Mouse (Mus musculus) thymus, postnatal 0 days (tissue): ENCODE data around the gene Cpa3. TPM values are rescaled to one million over a fixed set of nuclear protein-coding genes. Genes with fewer than 3 reads are reported as not detected.
A peak's percentile ranks its signal among the peaks of the same experiment; 100 is the strongest.

Source experiments
- microRNA-seq: library from miRNA; unstranded; fragments of <30 nt; microRNA quantifications from one replicate; pipeline ENCODE4, GENCODE M21; 2016; ENCODE audit warnings: borderline number of aligned reads
- polyA plus RNA-seq: library from polyadenylated mRNA; unstranded; fragments of >200 nt; fragmentation: Nextera tagmentation; extraction: Ambion mirVana; gene quantifications from 2 replicates; pipeline ENCODE4 v1.2.1, GENCODE M21; 2015

Cpa3 gene
- polyA plus RNA-seq, 1 experiment from 2014 or later: 32.4 TPM

Small RNA genes lying within 50 kb of the gene (microRNA-seq; reads per million reads assigned to microRNA genes)
- gene Mir7007: 6.2 reads per million, percentile 10 among the genes with 10 or more reads in this experiment

Other genes starting within 250 kb of the Cpa3 start
- gene Hps3, start 206.9 kb downstream of the Cpa3 start, polyA plus RNA-seq: 10.7 and 13.3 TPM in 2 replicates
- gene Hltf, start 184.4 kb downstream of the Cpa3 start, polyA plus RNA-seq: 26.1 and 29.8 TPM in 2 replicates
- gene Gyg, start 86.9 kb downstream of the Cpa3 start, polyA plus RNA-seq: 56.1 and 58.1 TPM in 2 replicates
- gene Cpb1, start 33.6 kb upstream of the Cpa3 start, polyA plus RNA-seq: 0.22 and 0.25 TPM in 2 replicates
- gene Agtr1b, start 125.0 kb upstream of the Cpa3 start, polyA plus RNA-seq: 0.05 TPM in 1 of 2 replicates, not detected in the other